Mouse (Mus musculus): ENCODE results near the gene Fam173b.
A peak's percentile ranks its signal among the peaks of the same experiment; 100 is the strongest.

- TF ChIP-seq CTCF (IDR thresholded peaks at IDR 0.05; ENCODE audit: extremely low read depth, insufficient read length, insufficient replicate concordance, low read depth, low read length), result no peak
- peak; percentile 81 for TF ChIP-seq POLR2A (IDR thresholded peaks at IDR 0.05; ENCODE audit: low read depth, low read length)
Measured at GRCm38 (mm10) chr15:31568581-31568996, 33.1 kb upstream of the Fam173b start.

Data from small intestine, adult 2 months (tissue).